Mouse (Mus musculus): ENCODE data around the gene Pdp2.

Gene Pdp2

DNA sequence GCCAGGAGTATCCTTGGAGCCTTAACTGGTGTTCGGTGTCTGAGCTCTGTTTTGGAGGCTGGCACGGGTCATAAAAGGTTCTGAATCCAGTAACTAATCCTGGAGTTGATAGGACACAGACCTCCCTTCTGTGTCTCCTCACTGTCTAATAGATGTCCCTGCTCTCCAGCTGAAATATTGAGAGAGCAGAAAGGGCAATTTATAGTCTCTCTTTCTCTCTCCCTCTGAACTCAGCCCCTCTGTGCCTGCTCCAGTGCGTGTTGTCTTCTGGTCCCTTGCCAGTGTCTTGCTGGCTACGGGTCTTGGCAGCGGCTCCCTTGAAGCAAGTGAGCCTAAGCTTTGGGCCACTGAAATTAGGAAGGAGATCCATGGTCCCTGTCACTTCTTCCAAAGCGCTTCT is 6.4 kb downstream of the Pdp2 start:
- no peak for DNase-seq

- no peak for DNase-seq
These were observed 7.2 kb downstream of the Pdp2 start for GRCm38 (mm10) chr8:104598496-104598895.

- DNase-seq = peak; percentile 14
These were observed 10.1 kb downstream of the Pdp2 start for GRCm38 (mm10) chr8:104601386-104601785.

GRCm38 (mm10) chr8:104601941-104602371 is 10.7 kb downstream of the Pdp2 start:
- DNase-seq = peak; percentile 50

- DNase-seq = peak; percentile 93
These were observed 11.4 kb downstream of the Pdp2 start for GRCm38 (mm10) chr8:104602468-104603244.

DNA sequence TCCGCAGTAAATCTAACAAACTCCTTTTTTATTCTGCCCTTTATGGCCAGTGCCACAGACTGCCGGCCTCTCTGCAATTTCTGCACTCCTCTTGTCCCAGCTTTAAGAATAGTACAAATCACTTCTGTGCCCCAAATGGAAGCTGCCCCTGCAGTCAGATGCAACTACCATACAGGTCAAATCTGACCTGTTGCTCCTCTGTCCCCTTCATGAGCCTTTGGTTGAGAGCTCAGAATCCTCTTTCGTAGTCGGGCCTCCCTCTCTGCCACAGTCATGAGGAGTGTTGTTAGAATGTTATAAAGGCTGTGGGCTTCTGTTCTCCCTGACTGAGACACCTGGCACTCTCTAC is 12.0 kb downstream of the Pdp2 start:
- no peak for DNase-seq

GRCm38 (mm10) chr8:104606329-104606728 is 15.1 kb downstream of the Pdp2 start:
- peak; percentile 31 for DNase-seq

GRCm38 (mm10) chr8:104607944-104608343 is 16.7 kb downstream of the Pdp2 start:
- DNase-seq = no peak

- no peak for DNase-seq
These were observed 18.0 kb downstream of the Pdp2 start for GRCm38 (mm10) chr8:104609222-104609621.

- no peak for DNase-seq
These were observed 19.0 kb downstream of the Pdp2 start for GRCm38 (mm10) chr8:104610185-104610766.

GRCm38 (mm10) chr8:104611613-104612012 is 20.4 kb downstream of the Pdp2 start:
- no peak for DNase-seq

DNA sequence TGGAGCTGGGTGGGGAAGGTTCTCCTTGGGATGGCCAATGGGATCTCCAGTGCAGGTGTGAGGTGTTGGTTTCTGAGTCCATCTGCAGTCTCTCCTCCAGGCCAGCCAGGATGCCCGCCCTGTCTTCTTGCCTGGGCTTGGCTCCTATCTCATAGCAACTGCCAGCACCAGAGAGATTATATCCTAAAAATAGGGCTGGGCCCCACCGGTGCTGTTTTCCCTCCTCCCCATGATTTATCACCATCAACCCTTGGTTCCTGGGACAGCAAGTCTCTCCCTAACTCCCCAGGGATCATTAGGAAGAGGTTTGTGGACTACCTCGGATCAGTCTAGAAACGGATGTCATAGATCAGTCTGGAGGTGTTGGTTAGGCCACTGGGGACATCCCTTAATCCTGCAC is 21.9 kb downstream of the Pdp2 start:
- no peak for DNase-seq

DNA sequence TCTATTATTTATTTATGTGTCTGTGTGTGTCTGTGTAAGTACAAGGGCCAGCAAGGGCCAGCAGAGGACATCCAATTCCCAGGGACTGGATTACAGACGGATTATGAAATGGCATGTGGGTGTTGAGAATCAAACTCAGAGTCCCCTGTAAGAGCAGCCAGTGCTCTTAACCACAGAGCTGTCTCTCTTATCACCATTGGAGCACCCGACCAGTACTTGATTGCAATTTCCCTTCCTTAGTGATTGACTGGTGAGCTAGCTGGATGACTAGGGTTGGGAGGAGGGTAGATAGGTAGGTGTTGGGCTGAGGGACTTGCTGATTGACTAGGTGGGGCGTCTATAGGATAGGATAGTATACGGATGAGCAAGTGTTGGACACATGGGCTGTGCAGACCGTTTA is 29.5 kb downstream of the Pdp2 start:
- no peak for DNase-seq

DNA sequence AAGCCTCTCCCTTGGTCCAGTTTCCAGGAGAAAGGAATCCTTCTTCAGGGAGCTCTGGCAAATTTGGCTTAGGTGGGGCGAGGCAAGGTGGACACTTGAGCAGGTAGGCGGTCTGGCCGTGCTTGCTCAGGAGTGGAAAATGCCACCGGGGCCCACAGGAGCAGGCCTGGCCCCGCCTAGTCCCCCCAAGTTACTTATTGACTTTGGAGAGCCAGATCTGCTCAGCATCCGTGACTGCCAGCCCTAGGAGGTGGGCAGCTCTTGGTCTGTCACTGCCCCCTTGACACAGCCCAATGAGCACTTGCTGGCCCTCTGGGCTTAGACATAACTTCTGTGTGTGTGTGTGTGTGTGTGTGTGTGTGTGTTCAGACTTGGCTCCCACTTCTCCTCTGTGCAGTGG is 32.9 kb downstream of the Pdp2 start, which contains the start of gene Cdh16:
TSS of gene Cdh16 (minus strand) at position 236 of the 400 bp plus-strand sequence.
- DNase-seq = no peak

- DNase-seq = no peak
These were observed 36.0 kb downstream of the Pdp2 start for GRCm38 (mm10) chr8:104627065-104627740.

DNA sequence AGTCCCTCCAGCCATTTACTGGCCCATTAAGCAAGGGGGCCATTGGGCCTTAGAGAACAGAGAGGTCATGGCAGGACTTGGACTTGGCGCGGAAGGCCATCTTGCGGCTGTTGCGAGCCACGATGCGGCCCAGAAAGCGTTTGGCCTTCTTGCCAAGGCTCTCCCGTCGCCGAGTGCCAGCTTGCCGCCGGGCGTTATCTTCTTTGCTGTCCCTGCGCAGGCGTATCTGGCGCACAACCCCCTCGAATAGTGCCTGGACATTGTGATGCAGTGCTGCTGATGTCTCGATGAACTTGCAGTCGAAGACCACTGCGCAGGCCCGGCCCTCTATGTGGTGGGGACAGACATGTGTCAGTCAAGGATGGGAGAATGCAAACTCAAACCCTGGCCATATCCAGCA is 37.2 kb downstream of the Pdp2 start:
- no peak for DNase-seq

DNA sequence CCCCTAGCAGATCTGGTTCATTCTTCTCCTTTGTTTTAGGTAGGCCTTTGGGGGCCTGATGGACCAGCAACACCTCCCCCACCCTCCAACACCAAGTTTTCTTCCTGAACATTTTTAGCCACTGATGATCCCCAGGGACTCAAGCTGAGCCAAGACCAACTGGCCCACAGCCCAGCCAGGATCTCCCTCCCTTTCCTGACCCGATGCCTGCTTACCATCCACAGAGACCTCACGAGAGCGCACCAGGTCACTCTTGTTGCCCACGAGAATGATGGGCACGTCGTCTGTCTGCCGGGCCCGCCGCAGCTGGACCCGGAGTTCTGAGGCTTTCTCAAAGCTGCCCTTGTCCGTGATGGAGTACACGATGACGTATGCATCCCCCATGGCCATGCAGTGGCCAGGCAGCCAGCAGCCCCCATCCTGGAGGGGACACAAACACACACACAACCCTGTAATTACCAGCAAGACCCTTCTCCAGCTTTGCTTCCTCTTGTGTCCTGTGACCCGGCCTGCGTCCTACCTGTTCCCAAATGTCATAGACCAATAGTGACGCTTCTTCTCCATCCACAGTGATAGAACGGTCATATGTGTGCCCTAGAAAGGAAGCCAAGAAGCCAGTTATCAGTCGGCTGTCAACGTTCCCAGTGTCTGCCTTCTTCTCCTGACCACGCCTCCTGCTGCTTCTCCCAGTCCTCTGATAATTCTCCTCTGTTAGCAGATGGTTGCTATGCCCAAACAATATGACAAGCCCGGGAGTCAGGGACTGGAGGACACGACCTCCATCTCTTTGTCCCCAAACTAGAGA is 38.3 kb downstream of the Pdp2 start:
- no peak for DNase-seq

- no peak for DNase-seq
These were observed 38.8 kb downstream of the Pdp2 start for GRCm38 (mm10) chr8:104630111-104630479.

DNA sequence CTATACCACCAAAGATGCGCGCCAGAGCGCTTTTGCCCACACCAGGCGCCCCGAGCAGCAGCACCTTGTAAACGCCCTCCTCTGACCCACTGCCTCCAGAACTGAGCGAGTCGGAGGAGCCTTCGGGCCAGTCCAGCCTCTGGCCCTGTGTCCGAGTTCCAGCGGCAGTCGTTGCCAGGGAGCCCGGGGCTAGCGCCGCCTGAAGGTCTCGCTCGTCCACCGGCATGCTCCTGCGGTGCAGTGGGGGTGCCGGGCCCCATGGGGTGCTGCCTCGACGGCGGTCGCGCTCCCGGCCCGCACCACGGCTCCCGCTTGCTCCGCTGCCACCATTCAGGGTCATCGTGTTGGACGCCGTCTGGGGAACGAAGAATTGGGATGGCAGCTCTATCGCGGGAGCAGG is 39.3 kb downstream of the Pdp2 start:
- DNase-seq = peak; percentile 23

- peak; percentile 68 for DNase-seq
These were observed 39.9 kb downstream of the Pdp2 start, which contains the start of gene Rrad for GRCm38 (mm10) chr8:104630981-104631663. Rrad (minus strand) TSS chr8:104631327.

- DNase-seq = no peak
These were observed 40.7 kb downstream of the Pdp2 start for GRCm38 (mm10) chr8:104631975-104632374.

DNA sequence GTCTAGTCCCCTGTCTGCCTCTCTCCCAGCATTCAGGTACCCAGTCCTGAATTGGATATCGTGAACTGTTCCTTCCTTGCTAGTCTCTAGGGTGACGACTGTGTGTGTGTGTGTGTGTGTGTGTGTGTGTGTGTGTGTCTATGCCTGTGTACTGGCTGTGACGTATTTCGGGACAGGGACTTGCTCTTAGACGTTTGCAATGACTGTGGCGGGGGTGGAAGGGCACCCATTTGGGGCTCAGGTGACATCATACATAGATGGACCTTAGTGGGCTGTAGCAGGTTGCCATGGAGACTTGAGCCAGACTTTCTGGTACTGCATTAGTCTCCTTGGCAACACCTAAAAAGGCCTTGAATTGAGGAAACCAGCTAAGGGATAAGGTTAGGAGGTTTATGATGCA is 41.2 kb downstream of the Pdp2 start:
- no peak for DNase-seq

Measured in embryo, embryonic 11 days (tissue).